Mouse (Mus musculus) testis, postnatal 14 days (tissue): ENCODE measurements at regions not wholly inside any gene's neighbourhood (a gene's known extent, or its start where the extent isn't known, plus 50 kb on each side); places are given as distances from the start of the nearest gene placed in this dataset.

ENCODE experiments used
- DNase-seq: peaks from one replicate; pipeline ENCODE4 v3.0.0; 2021; ENCODE audit warnings: low spot score

- peak; percentile 35 for DNase-seq
Measured at GRCm38 (mm10) chr2:172773176-172773575, 166.9 kb downstream of the Bmp7 start.

- no peak for DNase-seq
Measured at GRCm38 (mm10) chr2:172776485-172776884, 163.6 kb downstream of the Bmp7 start.

GRCm38 (mm10) chr2:172777774-172778173, 162.3 kb downstream of the Bmp7 start:
- DNase-seq: no peak

- DNase-seq: no peak
Measured at GRCm38 (mm10) chr2:172779096-172779495, 161.0 kb downstream of the Bmp7 start.

GRCm38 (mm10) chr2:172782686-172783085, 157.4 kb downstream of the Bmp7 start:
- no peak for DNase-seq

- DNase-seq: no peak
Measured at GRCm38 (mm10) chr2:172786297-172786696, 153.8 kb downstream of the Bmp7 start.

- no peak for DNase-seq
Measured at GRCm38 (mm10) chr2:172787203-172787944, 152.7 kb downstream of the Bmp7 start.

- no peak for DNase-seq
Measured at GRCm38 (mm10) chr2:172789260-172789659, 150.9 kb downstream of the Bmp7 start.

- no peak for DNase-seq
Measured at GRCm38 (mm10) chr2:172792555-172792954, 147.6 kb downstream of the Bmp7 start.

- DNase-seq: no peak
Measured at GRCm38 (mm10) chr2:172793991-172794390, 146.1 kb downstream of the Bmp7 start.

GRCm38 (mm10) chr2:172794771-172795170, 145.3 kb downstream of the Bmp7 start:
- peak; percentile 21 for DNase-seq

- DNase-seq: no peak
Measured at GRCm38 (mm10) chr2:172796104-172796503, 144.0 kb downstream of the Bmp7 start.

GRCm38 (mm10) chr2:172796955-172797354, 143.2 kb downstream of the Bmp7 start:
- DNase-seq: no peak

- no peak for DNase-seq
Measured at GRCm38 (mm10) chr2:172799951-172800350, 140.2 kb downstream of the Bmp7 start.

GRCm38 (mm10) chr2:172800801-172801200, 139.3 kb downstream of the Bmp7 start:
- no peak for DNase-seq

GRCm38 (mm10) chr2:172801804-172802203, 138.3 kb downstream of the Bmp7 start:
- no peak for DNase-seq

- no peak for DNase-seq
Measured at GRCm38 (mm10) chr2:172807446-172807845, 132.7 kb downstream of the Bmp7 start.

GRCm38 (mm10) chr2:172809306-172809705, 130.8 kb downstream of the Bmp7 start:
- DNase-seq: no peak

- no peak for DNase-seq
Measured at GRCm38 (mm10) chr2:172813319-172813718, 126.8 kb downstream of the Bmp7 start.

- no peak for DNase-seq
Measured at GRCm38 (mm10) chr2:172813906-172814305, 126.2 kb downstream of the Bmp7 start.

- no peak for DNase-seq
Measured at GRCm38 (mm10) chr2:172815146-172815545, 125.0 kb downstream of the Bmp7 start.

GRCm38 (mm10) chr2:172817058-172817745, 122.9 kb downstream of the Bmp7 start:
- no peak for DNase-seq
